Mouse (Mus musculus): ENCODE measurements around the gene Isg15. TPM values are rescaled to one million over a fixed set of nuclear protein-coding genes. Genes with fewer than 3 reads are reported as not detected.

The Isg15 gene
- polyA plus RNA-seq, 2 experiments: 1.3 to 5.8 TPM

DNA sequence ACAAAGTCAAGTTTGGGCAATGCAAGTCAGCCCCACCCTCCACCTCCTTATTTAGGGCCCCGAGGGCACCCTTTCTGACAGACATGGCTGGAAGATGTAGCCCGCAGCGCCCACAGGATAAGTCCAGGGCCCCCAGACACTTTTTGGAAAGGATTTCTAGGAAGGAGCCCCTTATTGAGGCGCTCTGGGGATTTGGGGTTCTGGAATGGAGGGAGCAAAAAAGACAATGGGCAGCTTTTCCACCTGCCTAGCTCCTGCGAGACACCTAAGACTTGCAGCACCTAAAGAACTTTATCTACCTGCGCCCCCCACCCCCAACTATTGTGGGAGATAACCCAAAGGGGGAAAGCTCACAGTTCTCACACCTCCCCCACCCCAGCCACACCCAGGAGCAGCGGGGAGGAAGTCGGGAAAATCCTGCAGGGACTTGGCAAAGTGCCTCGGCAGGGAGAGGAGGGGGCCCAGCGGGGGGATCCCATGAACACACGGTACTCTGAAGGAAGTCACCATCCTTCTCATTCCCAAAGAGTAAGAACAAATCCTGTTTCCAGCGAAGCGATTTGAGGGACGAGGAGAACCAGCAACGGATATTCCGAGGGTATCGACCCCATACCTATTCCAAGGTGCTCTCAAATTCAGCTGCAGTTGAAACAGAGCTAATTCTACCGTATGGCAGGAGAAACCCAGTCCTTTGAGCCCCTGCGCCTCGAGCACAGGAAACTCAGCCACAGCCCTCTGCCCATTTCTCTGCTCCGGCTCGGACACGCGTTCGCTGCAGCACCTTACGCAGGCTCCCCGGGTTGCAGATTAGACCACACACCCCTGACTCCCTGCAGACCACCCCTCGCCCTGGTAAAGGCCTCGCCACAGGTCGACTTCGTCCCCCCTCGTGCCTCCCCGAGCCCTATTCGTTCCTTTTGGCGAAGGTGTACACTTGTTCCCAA is 4.4 kb downstream of the Isg15 start:
- WGBS (ENCODE audit: insufficient replicate concordance): 7% methylated on average over 35 of the region's 35 CpGs
- Histone ChIP-seq H3K36me3 (replicated peaks; ENCODE audit: control insufficient read depth, insufficient read depth, low read depth) (no peaks in the 10 kb centered on the region), H3K27ac (no peak overlapping the region), H3K4me2 (ENCODE audit: low read depth) (peak overlapping the region; percentile 92), H3K9me3 (ENCODE audit: control insufficient read depth, low read length) (no peaks in the 10 kb centered on the region), H3K4me1 (replicated peaks; ENCODE audit: control insufficient read depth in 2 of 2, insufficient read depth in 2 of 2, low read length in 1 of 2) (peaks cover 17 to 26% of the 10 kb centered on the region in 2 experiments), H3K27me3 (ENCODE audit: control insufficient read depth, insufficient read depth, low read length) (peaks cover 16% of the 10 kb centered on the region), H3K4me3 (ENCODE audit: insufficient read depth in 1 of 2, low read depth in 2 of 2, low read length in 2 of 2) (peak overlapping the region; percentile 55 to 72), H3K9ac (replicated peaks) (peak overlapping the region; percentile 60)
- ATAC-seq (ENCODE audit: insufficient read depth) (no peak), DNase-seq (ENCODE audit: low read depth in 3 of 3, low spot score in 3 of 3) (no peak)
- TF ChIP-seq CTCF (IDR thresholded peaks at IDR 0.05; ENCODE audit: low read depth): no peak
- TF ChIP-seq EP300 (IDR thresholded peaks at IDR 0.05; ENCODE audit: low read depth): no peak

DNA sequence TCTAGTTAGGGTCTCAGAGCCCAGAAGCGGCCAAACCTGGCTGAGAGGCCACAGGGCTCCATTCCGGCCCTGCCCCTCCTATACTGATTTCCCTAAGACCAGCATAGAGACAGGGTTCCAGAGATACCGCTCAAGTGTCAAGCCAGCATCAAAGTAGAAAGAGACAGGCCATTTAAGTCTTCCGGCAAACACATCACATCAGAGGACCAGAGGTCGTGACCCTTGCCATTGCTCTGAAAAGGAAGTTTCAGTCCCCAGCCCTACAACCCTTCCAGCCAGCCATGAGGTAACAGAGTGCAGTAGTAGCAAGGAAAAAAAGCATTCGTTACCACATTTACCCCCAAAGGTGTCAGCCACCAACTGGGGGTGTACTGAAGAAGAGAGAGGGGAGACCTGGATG is 6.3 kb downstream of the Isg15 start:
- Histone ChIP-seq H3K4me1 (replicated peaks; ENCODE audit: control insufficient read depth in 2 of 2, insufficient read depth in 2 of 2, low read length in 1 of 2) (peaks cover 17 to 27% of the 10 kb centered on the region in 2 experiments), H3K36me3 (replicated peaks; ENCODE audit: control insufficient read depth, insufficient read depth, low read depth) (no peaks in the 10 kb centered on the region), H3K9ac (replicated peaks) (no peak overlapping the region), H3K27me3 (ENCODE audit: control insufficient read depth, insufficient read depth, low read length) (peaks cover 16% of the 10 kb centered on the region), H3K9me3 (ENCODE audit: control insufficient read depth, low read length) (no peaks in the 10 kb centered on the region), H3K4me3 (ENCODE audit: insufficient read depth in 1 of 2, low read depth in 2 of 2, low read length in 2 of 2) (no peak overlapping the region), H3K4me2 (ENCODE audit: low read depth) (peak overlapping the region; percentile 3; the same call in 1 of the 2 replicates), H3K27ac (no peak overlapping the region)
- no peak for ATAC-seq (ENCODE audit: insufficient read depth)
- 61% methylated on average over 6 of the region's 6 CpGs for WGBS (ENCODE audit: insufficient replicate concordance)
- DNase-seq (ENCODE audit: low read depth in 3 of 3, low spot score in 3 of 3): no peak
- no peak for TF ChIP-seq CTCF (IDR thresholded peaks at IDR 0.05; ENCODE audit: low read depth)
- no peak for TF ChIP-seq EP300 (IDR thresholded peaks at IDR 0.05; ENCODE audit: low read depth)

- Histone ChIP-seq H3K36me3 (replicated peaks; ENCODE audit: control insufficient read depth, insufficient read depth, low read depth) (no peaks in the 10 kb centered on the region), H3K9ac (replicated peaks) (no peak overlapping the region), H3K4me1 (replicated peaks; ENCODE audit: control insufficient read depth in 2 of 2, insufficient read depth in 2 of 2, low read length in 1 of 2) (peaks cover 20 to 31% of the 10 kb centered on the region in 2 experiments), H3K4me2 (ENCODE audit: low read depth) (peak overlapping the region; percentile 3; the same call in 1 of the 2 replicates), H3K27ac (no peak overlapping the region), H3K4me3 (ENCODE audit: insufficient read depth in 1 of 2, low read depth in 2 of 2, low read length in 2 of 2) (no peak overlapping the region), H3K9me3 (ENCODE audit: control insufficient read depth, low read length) (no peaks in the 10 kb centered on the region), H3K27me3 (ENCODE audit: control insufficient read depth, insufficient read depth, low read length) (peaks cover 16% of the 10 kb centered on the region)
- no peak for ATAC-seq (ENCODE audit: insufficient read depth)
- 75% methylated on average over 5 of the region's 5 CpGs for WGBS (ENCODE audit: insufficient replicate concordance)
- DNase-seq (ENCODE audit: low read depth in 3 of 3, low spot score in 3 of 3): no peak
- TF ChIP-seq EP300 (IDR thresholded peaks at IDR 0.05; ENCODE audit: low read depth) (no peak), CTCF (IDR thresholded peaks at IDR 0.05; ENCODE audit: low read depth) (no peak)
These were observed 6.7 kb downstream of the Isg15 start for GRCm38 (mm10) chr4:156193906-156194305.

DNA sequence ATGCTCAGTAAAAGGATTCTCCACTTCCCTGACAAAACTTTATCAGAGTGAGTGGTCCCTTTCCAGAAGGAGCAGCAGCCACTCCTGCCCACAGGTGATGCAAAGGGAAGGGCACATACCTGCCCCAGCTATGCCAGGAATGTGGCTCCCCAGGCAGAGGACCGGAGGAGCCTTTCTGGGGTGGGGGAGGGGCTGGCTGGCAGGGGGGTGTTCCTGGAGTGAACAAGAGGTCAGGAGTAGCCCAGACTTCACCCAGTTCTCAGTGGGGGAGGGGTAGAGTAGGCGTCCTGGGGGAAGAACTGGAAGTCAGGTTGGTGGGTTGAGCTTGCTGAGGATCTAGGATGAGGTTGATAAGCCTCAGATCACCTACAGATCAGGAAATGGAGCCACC is 7.4 kb downstream of the Isg15 start:
- 52% methylated on average over 2 of the region's 2 CpGs for WGBS (ENCODE audit: insufficient replicate concordance)
- H3K27ac ChIP-seq: no peak overlapping the region
- DNase-seq (ENCODE audit: low read depth in 3 of 3, low spot score in 3 of 3) (no peak), ATAC-seq (ENCODE audit: insufficient read depth) (no peak)
- no peak for TF ChIP-seq EP300 (IDR thresholded peaks at IDR 0.05; ENCODE audit: low read depth)
- no peak for TF ChIP-seq CTCF (IDR thresholded peaks at IDR 0.05; ENCODE audit: low read depth)
- H3K36me3 ChIP-seq (replicated peaks; ENCODE audit: control insufficient read depth, insufficient read depth, low read depth): no peaks in the 10 kb centered on the region
- H3K4me2 ChIP-seq (ENCODE audit: low read depth): no peak overlapping the region
- H3K9ac ChIP-seq (replicated peaks): no peak overlapping the region
- H3K4me1 ChIP-seq (replicated peaks; ENCODE audit: control insufficient read depth in 2 of 2, insufficient read depth in 2 of 2, low read length in 1 of 2): peaks cover 18 to 34% of the 10 kb centered on the region in 2 experiments
- H3K4me3 ChIP-seq (ENCODE audit: insufficient read depth in 1 of 2, low read depth in 2 of 2, low read length in 2 of 2): no peak overlapping the region
- no peaks in the 10 kb centered on the region for H3K9me3 ChIP-seq (ENCODE audit: control insufficient read depth, low read length)
- H3K27me3 ChIP-seq (ENCODE audit: control insufficient read depth, insufficient read depth, low read length): peaks cover 16% of the 10 kb centered on the region

DNA sequence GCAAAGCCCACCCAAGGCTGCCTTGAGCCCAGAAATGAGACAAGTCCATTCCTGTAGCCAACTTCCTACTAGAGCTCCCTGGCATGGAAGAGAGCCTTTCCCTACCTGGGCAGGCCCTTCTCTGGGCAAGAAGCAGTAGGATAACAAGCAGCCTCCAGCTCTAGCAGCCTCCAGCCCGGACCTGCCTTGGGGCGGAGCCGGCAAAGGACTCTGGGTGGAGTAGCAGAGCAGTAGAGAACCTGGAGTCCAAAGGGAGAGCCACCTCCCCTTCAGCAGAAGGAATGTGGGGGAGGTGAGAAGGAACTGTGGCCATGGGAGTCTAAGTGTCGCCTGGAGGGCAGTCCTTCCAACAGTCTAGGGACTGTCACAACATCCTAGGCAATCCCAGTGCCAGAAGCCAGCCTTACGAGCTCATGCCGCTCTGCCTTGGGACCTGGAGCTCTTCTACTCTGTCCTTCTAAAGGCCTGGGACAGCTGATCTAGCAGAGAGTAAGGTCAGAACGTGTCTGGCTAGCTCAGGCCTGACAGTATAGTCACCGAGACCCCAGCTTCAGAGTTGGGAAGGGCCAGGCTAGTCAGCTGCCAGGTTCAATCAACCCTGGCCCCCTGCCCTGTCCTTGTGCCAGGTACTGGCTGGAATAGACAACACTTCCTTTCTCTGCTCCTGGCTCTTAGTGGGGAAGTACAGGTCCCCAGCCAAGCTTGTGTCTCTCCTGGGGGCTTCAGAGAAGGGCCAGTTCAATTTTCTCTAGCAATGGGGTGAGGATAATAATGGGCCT is 8.0 kb downstream of the Isg15 start:
- Histone ChIP-seq H3K9ac (replicated peaks) (no peak overlapping the region), H3K36me3 (replicated peaks; ENCODE audit: control insufficient read depth, insufficient read depth, low read depth) (no peaks in the 10 kb centered on the region), H3K4me2 (ENCODE audit: low read depth) (no peak overlapping the region), H3K9me3 (ENCODE audit: control insufficient read depth, low read length) (no peaks in the 10 kb centered on the region), H3K27ac (no peak overlapping the region), H3K27me3 (ENCODE audit: control insufficient read depth, insufficient read depth, low read length) (peaks cover 16% of the 10 kb centered on the region), H3K4me3 (ENCODE audit: insufficient read depth in 1 of 2, low read depth in 2 of 2, low read length in 2 of 2) (no peak overlapping the region), H3K4me1 (replicated peaks; ENCODE audit: control insufficient read depth in 2 of 2, insufficient read depth in 2 of 2, low read length in 1 of 2) (peaks cover 18 to 32% of the 10 kb centered on the region in 2 experiments)
- DNase-seq (ENCODE audit: low read depth in 3 of 3, low spot score in 3 of 3): no peak
- ATAC-seq (ENCODE audit: insufficient read depth): peak; percentile 16; the same call in 1 of the 2 replicates
- WGBS (ENCODE audit: insufficient replicate concordance): 47% methylated on average over 8 of the region's 8 CpGs
- no peak for TF ChIP-seq EP300 (IDR thresholded peaks at IDR 0.05; ENCODE audit: low read depth)
- TF ChIP-seq CTCF (IDR thresholded peaks at IDR 0.05; ENCODE audit: low read depth): peak; percentile 26; the same call in 1 of the 2 replicates

All from liver, embryonic 14.5 days (tissue).